Mouse (Mus musculus): ENCODE measurements around the gene Supt16.

Gene Supt16

DNA sequence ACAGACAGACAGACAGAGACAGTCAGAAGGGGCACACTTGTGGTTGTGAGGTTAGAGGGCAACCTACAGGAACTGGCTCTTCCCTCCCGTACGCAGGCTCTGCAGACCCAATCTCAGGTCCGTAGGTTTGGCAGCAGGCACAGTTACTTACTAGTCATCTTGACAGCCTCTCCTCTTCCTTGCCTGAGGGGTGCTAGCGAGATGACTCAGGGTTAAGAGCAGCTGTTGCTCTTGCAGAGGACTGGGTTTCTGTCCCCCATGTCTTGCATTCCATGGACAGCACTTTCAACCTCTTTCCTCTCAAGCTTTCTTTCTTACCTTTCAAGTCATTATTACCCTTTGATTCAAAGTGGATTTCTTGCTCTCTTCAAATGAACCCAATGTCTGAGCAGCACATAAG lies 53.1 kb downstream of the Supt16 start:
- no peak for DNase-seq

GRCm38 (mm10) chr14:52141445-52142127 lies 55.6 kb downstream of the Supt16 start:
- no peak for DNase-seq

DNA sequence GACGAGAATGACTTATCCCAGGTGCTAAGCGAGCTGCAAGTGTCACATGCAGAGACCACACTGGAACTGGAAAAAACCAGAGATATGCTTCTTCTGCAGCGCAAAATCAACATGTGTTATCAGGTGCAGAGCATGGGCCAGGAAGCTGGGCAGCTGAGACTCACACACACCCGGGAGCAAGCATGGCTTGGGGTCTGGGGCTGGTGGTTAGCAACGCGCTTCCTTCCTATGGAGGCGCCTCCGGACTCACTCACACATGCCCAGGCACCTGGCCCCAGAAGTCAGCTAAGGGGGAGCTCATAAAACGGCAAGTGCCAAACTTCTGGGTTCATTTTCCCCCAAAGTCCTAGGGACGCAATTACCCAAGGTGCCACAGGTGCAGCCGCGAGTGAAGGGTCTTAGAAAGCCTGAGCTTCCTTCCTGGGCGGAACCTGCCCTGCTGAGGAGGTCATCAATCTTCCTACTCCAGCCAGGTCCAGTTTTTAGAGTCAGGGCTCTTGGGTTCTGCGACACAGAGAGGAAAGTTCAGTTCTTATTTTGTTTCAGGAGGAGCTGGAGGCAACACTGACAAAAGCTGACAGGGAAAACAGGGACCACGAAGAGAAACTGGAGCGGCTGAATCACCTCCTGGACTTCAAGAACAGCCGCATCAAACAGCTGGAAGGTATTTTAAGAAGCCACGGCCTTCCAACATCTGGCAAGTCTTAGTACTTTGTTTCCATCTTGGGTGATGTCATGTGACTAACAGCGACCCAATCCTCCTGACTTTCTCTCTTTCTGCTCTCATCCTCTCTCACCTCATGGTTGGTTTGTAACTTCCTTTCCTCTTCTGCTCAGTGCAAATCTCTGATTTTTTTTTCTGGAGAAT lies 56.4 kb downstream of the Supt16 start:
- no peak for DNase-seq

- no peak for DNase-seq
Observed at GRCm38 (mm10) chr14:52133584-52133983, 63.6 kb downstream of the Supt16 start.

DNA sequence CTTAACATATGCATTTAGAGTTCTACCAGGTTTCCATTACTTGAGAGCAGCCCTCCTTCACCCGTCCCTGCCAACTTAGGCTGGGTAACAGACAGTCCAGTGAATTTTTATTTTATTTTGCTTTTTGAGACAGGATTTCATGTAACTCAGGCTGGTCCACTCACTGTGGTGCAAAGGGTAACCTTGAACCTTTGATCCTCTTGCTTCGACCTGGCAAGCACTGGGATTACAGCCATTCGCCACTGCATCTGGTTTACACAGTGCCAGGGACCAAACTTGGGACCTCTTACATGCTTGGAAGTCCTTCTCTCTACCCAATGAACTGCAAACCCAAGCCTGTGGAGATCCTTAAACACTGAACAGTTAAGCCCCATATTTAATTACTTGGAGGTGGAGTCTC lies 72.6 kb downstream of the Supt16 start:
- no peak for DNase-seq

GRCm38 (mm10) chr14:52123918-52124317 lies 73.3 kb downstream of the Supt16 start:
- peak; percentile 85 for DNase-seq

DNA sequence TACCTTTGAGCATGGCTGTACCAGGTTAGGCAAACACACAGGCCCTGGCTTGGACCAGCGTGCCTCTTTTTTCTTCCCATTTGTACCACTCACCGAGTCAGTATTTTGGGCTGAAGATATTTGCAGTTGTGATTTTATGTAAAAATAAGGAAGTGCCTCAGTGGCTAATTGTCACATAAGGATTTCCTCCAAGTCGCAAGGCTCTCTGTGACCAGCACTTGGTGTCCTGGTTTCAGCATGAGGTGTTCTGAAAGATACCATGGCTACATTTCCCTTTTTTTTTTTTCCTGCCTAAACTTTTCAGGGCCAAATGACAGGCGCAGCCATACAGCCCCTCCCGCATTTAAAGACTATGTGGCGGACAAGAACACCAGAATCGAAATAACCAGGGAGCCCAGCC lies 77.0 kb downstream of the Supt16 start:
- DNase-seq = no peak

DNA sequence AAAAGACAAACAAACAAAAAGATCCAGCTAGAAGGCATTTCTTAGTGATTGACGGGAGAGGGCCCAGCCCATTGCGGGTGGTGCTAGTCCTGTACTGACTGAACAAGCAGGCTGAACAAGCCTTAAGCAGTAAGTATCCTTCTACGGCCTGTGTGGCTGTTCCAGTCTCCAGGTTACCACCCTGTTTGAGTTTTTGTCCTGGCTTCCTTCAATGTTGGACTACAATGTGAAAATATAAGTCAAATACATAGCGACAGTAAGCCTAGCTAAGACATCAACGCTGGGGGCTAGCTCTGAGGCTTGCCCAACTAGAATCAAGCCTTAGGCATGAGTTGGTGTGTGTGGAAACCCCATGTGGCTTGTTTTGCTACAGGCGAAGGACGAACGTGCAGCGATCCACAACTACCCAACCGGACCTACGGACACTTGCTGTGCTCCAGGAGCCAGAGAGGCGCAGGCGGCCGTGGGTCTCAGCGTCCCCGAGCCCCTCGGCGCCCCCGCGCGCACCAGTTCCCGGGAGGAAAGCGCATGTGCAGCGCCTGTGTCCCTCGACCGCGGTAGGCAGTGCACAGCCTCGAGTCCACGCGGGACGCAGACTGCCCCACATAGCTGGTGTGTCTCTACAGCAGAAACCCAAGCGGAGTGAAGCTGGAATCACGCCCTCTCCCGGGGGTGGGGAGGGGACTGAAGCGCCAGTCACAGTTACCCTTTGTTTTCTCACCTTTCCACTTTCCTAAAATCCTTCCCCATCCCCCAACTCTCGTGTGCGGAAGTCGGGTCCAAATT lies 78.2 kb downstream of the Supt16 start:
- peak; percentile 66 for DNase-seq

DNA sequence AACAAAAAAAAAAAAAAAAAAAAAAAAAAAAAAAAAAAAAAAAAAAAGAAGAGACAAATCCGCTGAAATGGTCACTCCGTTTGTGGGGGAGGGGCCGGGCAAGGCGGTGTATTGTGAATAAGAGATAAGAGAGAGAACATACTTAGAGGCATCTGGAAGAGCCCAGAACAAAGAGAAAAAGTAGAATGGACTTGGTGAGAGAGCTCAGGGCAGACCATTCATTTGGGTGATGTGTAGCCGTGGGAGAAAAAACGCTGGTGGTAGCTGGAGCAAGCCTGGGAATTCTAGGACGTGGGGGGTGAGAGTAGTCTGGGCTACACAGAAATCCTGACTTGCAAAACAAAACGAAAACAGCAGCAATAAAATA lies 78.8 kb downstream of the Supt16 start:
- peak; percentile 39 for DNase-seq

DNA sequence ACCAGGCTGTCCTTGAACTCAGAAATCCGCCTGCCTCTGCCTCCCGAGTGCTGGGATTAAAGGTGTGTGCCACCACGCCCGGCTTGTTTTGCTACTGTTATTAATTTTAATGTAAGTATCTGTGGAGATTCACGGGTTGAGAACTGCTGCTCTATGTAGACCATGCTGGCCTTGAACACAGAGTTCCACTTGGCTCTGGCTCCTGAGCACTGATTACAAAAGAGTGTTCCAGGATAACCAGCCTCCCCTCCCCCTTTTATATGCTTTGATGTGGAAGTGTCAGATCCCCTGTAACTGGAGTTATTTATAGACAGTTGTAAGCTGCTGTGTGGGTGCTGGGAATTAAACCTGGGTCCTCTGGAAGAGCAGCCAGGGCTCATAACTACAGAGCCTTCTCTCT lies 80.0 kb downstream of the Supt16 start:
- no peak for DNase-seq

DNA sequence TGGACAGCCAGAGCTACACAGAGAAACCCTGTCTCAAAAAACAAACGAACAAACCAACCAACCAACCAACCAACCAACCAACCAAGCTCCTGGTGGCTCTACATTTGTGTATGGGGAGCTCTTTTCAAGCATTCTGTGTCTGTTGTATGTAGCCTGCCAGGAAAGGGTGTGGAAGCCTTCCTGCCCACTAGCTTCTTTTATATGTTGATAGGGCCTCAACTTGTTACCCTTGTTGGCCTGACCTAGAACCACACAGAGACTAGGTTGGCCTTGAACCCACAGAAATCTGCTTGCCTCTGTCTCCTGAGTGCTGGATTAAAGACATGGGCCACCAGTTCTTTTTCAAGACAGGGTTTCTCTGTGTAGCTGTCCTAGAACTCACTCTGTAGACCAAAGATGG lies 83.1 kb downstream of the Supt16 start:
- no peak for DNase-seq
